Mouse (Mus musculus): ENCODE results near the gene B4galt2. TPM values are rescaled to one million over a fixed set of nuclear protein-coding genes. Genes with fewer than 3 reads are reported as not detected.

The B4galt2 gene
- total and polyA plus RNA-seq, 3 experiments: 0.08 to 0.19 TPM; not detected in 1

GRCm38 (mm10) chr4:117871787-117872186 is 11.5 kb downstream of the B4galt2 start:
- no peaks in the 10 kb centered on the region for H3K27me3 ChIP-seq (ENCODE audit: control insufficient read depth in 1 of 2, insufficient read depth in 2 of 2, low read length in 2 of 2)
- no peak overlapping the region for H3K27ac ChIP-seq (ENCODE audit: control insufficient read depth, low read depth, low read length)
- H3K4me1 ChIP-seq (ENCODE audit: control insufficient read depth in 1 of 2, insufficient read depth in 2 of 2, low read length in 2 of 2): no peaks in the 10 kb centered on the region

GRCm38 (mm10) chr4:117870437-117870836 is 12.8 kb downstream of the B4galt2 start:
- DNase-seq (ENCODE audit: low read depth, low spot score): no peak
- H3K4me3 ChIP-seq (ENCODE audit: control insufficient read depth in 1 of 2, insufficient read depth in 1 of 2, low read depth in 2 of 2, low read length in 2 of 2): no peak overlapping the region
- no peaks in the 10 kb centered on the region for H3K9me3 ChIP-seq (replicated peaks; ENCODE audit: insufficient read depth, low read length)
- TF ChIP-seq MYB (IDR thresholded peaks at IDR 0.05; ENCODE audit: low read depth, low read length): no peak
- TF ChIP-seq ZNF384 (IDR thresholded peaks at IDR 0.05; ENCODE audit: low read depth, low read length): no peak
- TF ChIP-seq E2F4 (IDR thresholded peaks at IDR 0.05; ENCODE audit: borderline replicate concordance, low read depth, low read length): no peak
- TF ChIP-seq ETS1 (IDR thresholded peaks at IDR 0.05; ENCODE audit: low read depth, low read length): no peak
- no peak for TF ChIP-seq TCF12 (IDR thresholded peaks at IDR 0.05; ENCODE audit: low read depth, low read length)
- no peak for TF ChIP-seq TAL1 (IDR thresholded peaks at IDR 0.05; ENCODE audit: low read length)
- TF ChIP-seq HCFC1 (IDR thresholded peaks at IDR 0.05; ENCODE audit: low read depth, low read length): no peak
- TF ChIP-seq RAD21 (IDR thresholded peaks at IDR 0.05; ENCODE audit: low read depth, low read length): no peak
- TF ChIP-seq BHLHE40 (IDR thresholded peaks at IDR 0.05; ENCODE audit: borderline replicate concordance, low read depth, low read length): no peak
- no peaks in the 10 kb centered on the region for H3K79me2 ChIP-seq (ENCODE audit: control insufficient read depth, insufficient read depth, low read length, poor library complexity)
- H3K36me3 ChIP-seq (ENCODE audit: control insufficient read depth in 1 of 2, insufficient read depth in 2 of 2, low read length in 2 of 2): no peaks in the 10 kb centered on the region; a peak in 1 of 4 replicates
- H3K4me1 ChIP-seq (ENCODE audit: control insufficient read depth in 1 of 2, insufficient read depth in 2 of 2, low read length in 2 of 2): no peaks in the 10 kb centered on the region
- H3K27ac ChIP-seq (ENCODE audit: control insufficient read depth, low read depth, low read length): no peak overlapping the region
- H3K9ac ChIP-seq (ENCODE audit: control insufficient read depth, low read depth, low read length, poor library complexity, severe bottlenecking): no peak overlapping the region
- no peaks in the 10 kb centered on the region for H3K27me3 ChIP-seq (ENCODE audit: control insufficient read depth in 1 of 2, insufficient read depth in 2 of 2, low read length in 2 of 2)

More at GRCm38 (mm10) chr4:117871787-117872186, 11.5 kb downstream of the B4galt2 start:
- H3K9ac ChIP-seq (ENCODE audit: control insufficient read depth, low read depth, low read length, poor library complexity, severe bottlenecking): no peak overlapping the region
- H3K9me3 ChIP-seq (replicated peaks; ENCODE audit: insufficient read depth, low read length): no peaks in the 10 kb centered on the region
- TF ChIP-seq CTCF (IDR thresholded peaks at IDR 0.05 in 2 of 3, conservative IDR thresholded peaks at IDR 0.05 in 1 of 3; ENCODE audit: control insufficient read depth in 1 of 3, insufficient read depth in 1 of 3, low read depth in 2 of 3, low read length in 3 of 3, poor library complexity in 1 of 3, severe bottlenecking in 1 of 3) (no peak), MYB (IDR thresholded peaks at IDR 0.05; ENCODE audit: low read depth, low read length) (no peak), GATA1 (IDR thresholded peaks at IDR 0.05; ENCODE audit: low read depth, low read length) (no peak), SIN3A (IDR thresholded peaks at IDR 0.05; ENCODE audit: low read length) (no peak), POLR2AphosphoS5 (IDR thresholded peaks at IDR 0.05; ENCODE audit: borderline replicate concordance, low read depth, low read length) (no peak), NRF1 (IDR thresholded peaks at IDR 0.05; ENCODE audit: insufficient read depth, low read depth, low read length, poor library complexity, severe bottlenecking) (no peak), USF1 (IDR thresholded peaks at IDR 0.05; ENCODE audit: low read depth, low read length) (no peak), CHD2 (IDR thresholded peaks at IDR 0.05; ENCODE audit: low read length) (no peak), JUND (IDR thresholded peaks at IDR 0.05; ENCODE audit: low read depth, low read length) (no peak), MYC (IDR thresholded peaks at IDR 0.05; ENCODE audit: low read depth, low read length) (no peak), ZKSCAN1 (IDR thresholded peaks at IDR 0.05; ENCODE audit: low read depth, low read length) (no peak), TCF12 (IDR thresholded peaks at IDR 0.05; ENCODE audit: low read depth, low read length) (no peak), MAFK (IDR thresholded peaks at IDR 0.05; ENCODE audit: borderline replicate concordance, low read depth, low read length) (no peak), E2F4 (IDR thresholded peaks at IDR 0.05; ENCODE audit: borderline replicate concordance, low read depth, low read length) (no peak), ELF1 (IDR thresholded peaks at IDR 0.05; ENCODE audit: low read depth, low read length) (no peak), POLR2A (IDR thresholded peaks at IDR 0.05; ENCODE audit: control insufficient read depth in 1 of 2, insufficient read depth in 1 of 2, low read depth in 1 of 2, low read length in 2 of 2, poor library complexity in 1 of 2) (no peak), ZNF384 (IDR thresholded peaks at IDR 0.05; ENCODE audit: low read depth, low read length) (no peak), GABPA (IDR thresholded peaks at IDR 0.05; ENCODE audit: low read depth, low read length) (no peak), USF2 (IDR thresholded peaks at IDR 0.05; ENCODE audit: borderline replicate concordance in 1 of 2, insufficient read depth in 1 of 2, low read depth in 1 of 2, low read length in 2 of 2) (no peak), MXI1 (IDR thresholded peaks at IDR 0.05; ENCODE audit: low read depth, low read length) (no peak)
- no peak for DNase-seq (ENCODE audit: low read depth, low spot score)
- no peaks in the 10 kb centered on the region for H3K79me2 ChIP-seq (ENCODE audit: control insufficient read depth, insufficient read depth, low read length, poor library complexity)
- H3K36me3 ChIP-seq (ENCODE audit: control insufficient read depth in 1 of 2, insufficient read depth in 2 of 2, low read length in 2 of 2): no peaks in the 10 kb centered on the region; a peak in 1 of 4 replicates
- H3K4me3 ChIP-seq (ENCODE audit: control insufficient read depth in 1 of 2, insufficient read depth in 1 of 2, low read depth in 2 of 2, low read length in 2 of 2): no peak overlapping the region
